Mouse (Mus musculus): ENCODE data around the gene Gjd3. TPM values are rescaled to one million over a fixed set of nuclear protein-coding genes. Genes with fewer than 3 reads are reported as not detected.
"Not testable (repeated sequence)": the region's sequence is repeated elsewhere in the genome, so short reads cannot be mapped to it uniquely, and the experiment has no call there.

Gjd3 gene
- total RNA-seq (2021) = 1 to 10 TPM; 1.5 to 2.0 TPM
- long read RNA-seq, experiment 1, partial matches to known transcripts = 0 of 1 reads
- long read RNA-seq, experiment 1, other reads (novel, unspliced or antisense) = 0 of 1 reads
- long read RNA-seq, experiment 2, partial matches to known transcripts = 0 of 1 reads
- long read RNA-seq, experiment 2, other reads (novel, unspliced or antisense) = 1 of 1 reads

GRCm38 (mm10) chr11:98982773-98983133 is at the start of gene Gjd3:
Gene Gjd3, minus strand, starts transcription at chr11:98983016.
- intact Hi-C loops (cut with DNase I) = loop anchor here (5.0 kb wide), 1 partner anchor 145 kb away; no protein-coding TSS in a partner anchor
- DNase-seq = no peak

DNA sequence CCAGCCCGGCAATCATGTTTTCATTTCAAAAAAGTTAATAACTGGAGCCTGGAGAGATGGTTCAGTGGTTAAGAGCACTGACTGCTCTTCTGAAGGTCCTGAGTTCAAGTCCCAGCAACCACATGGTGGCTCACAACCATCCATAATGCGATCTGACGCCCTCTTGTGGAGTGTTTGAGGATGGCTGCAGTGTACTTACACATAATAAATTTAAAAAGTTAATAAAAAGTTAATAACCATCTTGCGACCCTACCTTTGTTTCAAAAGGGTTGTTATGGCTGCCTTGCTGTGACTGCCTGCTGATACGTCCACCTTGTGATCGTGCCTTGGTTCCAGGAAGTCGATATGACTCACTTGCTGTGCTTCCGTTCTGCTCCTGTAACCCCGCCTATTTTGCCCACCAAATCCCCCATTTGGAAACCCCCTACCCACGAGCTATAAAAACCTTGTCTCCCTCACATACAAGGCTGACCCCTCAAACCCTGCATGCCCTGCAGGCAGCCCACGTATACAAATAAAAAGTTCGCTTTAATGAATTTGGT is 44.2 kb upstream of the Gjd3 start:
- no peak for DNase-seq
- intact Hi-C loops (cut with DNase I) = no loop called here

- intact Hi-C loops (cut with DNase I) = no loop called here
- no peak for DNase-seq
Measured at GRCm38 (mm10) chr11:99025878-99026277, 43.1 kb upstream of the Gjd3 start.

GRCm38 (mm10) chr11:99024468-99025134 is 41.8 kb upstream of the Gjd3 start:
- no peak for DNase-seq
- intact Hi-C loops (cut with DNase I) = no loop called here

DNA sequence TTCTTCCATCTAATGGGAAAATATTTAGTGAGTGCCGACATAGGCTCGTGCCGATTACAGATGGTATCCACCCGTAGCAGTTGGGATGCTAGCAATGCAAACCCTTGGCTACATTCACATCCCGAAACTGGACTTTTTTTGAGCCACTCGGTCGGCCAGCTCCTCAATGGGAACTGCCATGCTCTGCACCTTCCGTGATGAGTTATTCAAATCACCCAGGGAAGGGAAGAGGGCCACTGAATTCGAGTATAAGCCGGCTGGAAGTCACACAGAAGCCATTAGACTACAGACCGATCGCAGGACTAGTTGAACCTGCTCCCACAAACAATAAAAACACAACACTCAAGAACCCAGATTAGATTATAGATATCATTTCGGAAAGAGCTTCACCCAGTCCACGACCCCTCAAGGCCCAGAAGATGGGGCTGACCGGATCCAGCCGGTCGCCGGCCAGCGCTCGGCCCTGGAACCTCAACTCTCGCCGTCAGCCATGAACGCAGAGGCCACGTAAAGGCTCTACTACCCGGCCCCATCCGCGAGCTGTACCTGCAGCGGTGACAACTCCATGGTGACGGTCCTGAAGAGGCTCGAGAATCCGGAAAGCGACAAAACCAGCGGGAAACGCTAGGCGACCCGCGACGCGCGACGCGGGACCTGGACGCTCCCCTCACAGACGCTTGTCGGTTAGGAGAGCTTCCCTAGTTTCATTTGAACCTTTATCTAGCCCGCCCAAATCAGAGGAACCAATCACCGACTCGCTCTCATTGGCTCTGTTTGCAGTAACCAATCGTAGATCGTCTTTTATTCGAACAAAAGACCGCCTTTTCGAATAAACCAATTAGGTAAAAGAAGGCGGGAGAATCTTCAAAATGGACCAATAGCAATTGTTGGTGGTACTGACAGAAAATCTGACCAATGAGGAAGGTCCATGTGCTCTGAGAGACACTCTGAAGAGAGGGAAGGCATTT is 41.0 kb upstream of the Gjd3 start, which contains the start of gene Top2a:
Gene Top2a, minus strand, starts transcription at position 690 of the 968 bp plus-strand sequence.
- intact Hi-C loops (cut with DNase I) = no loop called here
- DNase-seq = peak; percentile 90 to 94

- intact Hi-C loops (cut with DNase I) = no loop called here
- no peak for DNase-seq
Measured at GRCm38 (mm10) chr11:99023094-99023493, 40.3 kb upstream of the Gjd3 start.

- intact Hi-C loops (cut with DNase I) = no loop called here
- no peak for DNase-seq
Measured at GRCm38 (mm10) chr11:99022384-99022933, 39.6 kb upstream of the Gjd3 start.

GRCm38 (mm10) chr11:99019844-99020243 is 37.0 kb upstream of the Gjd3 start:
- intact Hi-C loops (cut with DNase I) = no loop called here

DNA sequence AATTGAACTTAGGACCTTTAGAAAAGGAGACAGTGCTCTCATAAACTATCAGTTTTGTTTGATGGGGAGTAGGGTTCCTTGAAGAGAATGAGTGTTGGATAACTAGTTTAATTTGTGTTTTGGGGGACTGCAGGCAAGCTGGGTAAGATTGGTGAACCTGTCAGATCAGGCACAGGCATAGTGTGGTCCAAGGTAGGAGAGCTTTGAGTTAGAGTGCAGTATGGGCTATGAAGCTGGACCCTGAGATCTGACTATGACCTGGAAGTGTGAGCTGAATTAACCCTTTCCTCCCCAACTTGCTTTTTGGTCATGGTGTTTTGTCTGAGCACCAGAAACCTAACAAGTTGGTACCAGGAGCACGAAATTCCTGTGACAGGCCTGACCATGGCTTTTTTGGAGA is 31.0 kb upstream of the Gjd3 start:
- intact Hi-C loops (cut with DNase I) = no loop called here

More at GRCm38 (mm10) chr11:99019844-99020243, 37.0 kb upstream of the Gjd3 start:
- DNase-seq = no peak

GRCm38 (mm10) chr11:99010706-99011105 is 27.9 kb upstream of the Gjd3 start:
- intact Hi-C loops (cut with DNase I) = no loop called here
- no peak for DNase-seq

More for the DNA sequence above, 31.0 kb upstream of the Gjd3 start:
- no peak for DNase-seq

GRCm38 (mm10) chr11:99010124-99010523 is 27.3 kb upstream of the Gjd3 start:
- intact Hi-C loops (cut with DNase I) = no loop called here
- DNase-seq = no peak

DNA sequence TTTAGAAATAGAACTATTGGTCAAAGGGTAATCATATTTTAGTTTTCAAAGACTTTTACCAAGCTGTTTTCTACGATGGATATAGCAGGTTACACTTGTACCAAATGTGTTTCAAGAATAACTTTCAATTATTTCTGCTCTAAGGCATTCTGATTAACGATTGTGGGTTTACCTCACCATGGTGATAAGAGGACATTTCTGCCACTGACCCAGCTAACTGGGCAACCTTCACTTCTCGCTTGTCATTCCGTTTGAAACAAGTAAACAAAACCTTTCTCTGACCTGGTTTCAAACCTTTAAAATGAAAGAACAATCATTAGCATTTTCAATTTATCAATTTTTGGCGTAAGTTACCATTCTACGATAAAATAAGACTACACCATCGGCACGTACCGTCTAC is 24.0 kb upstream of the Gjd3 start:
- intact Hi-C loops (cut with DNase I) = no loop called here
- no peak for DNase-seq

DNA sequence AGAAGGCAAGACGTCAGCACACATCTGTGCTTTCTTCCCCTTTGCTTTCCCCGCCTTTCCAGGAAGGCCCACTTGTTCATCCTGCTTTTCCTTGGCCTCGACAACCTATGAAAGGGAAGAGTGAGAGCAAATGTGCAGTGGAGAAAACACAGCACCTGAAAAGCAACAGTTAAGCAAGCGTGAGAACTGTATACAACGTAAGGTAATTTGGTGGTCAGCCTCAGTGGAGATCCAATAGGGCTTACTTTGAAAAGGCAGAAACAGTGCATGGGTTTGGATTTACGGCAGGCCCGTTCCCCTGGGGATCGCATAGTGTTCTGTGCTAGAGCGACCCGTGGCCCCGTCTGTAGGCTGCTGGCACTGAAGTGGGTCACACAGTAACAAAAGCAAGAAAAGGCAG is 16.4 kb upstream of the Gjd3 start:
- intact Hi-C loops (cut with DNase I) = no loop called here
- DNase-seq = no peak

GRCm38 (mm10) chr11:98998776-98999175 is 16.0 kb upstream of the Gjd3 start:
- intact Hi-C loops (cut with DNase I) = no loop called here
- no peak for DNase-seq

DNA sequence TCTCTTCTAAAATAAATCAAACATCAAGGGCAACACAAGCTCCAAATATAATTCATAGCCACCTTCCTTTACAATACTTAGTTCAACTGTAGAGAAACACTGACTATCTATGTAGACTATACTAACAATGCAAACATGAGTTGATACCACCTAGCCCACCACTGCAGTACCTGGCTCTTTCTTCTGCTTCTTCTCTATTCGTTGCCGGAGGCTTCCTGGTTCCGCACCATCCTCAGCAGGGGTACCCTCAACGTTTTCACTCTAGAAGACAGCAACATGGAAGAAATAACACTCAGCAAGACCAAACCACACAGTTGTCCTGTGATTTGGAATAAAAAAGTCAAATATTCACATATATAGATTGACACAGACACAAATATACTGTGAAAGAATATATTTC is 14.8 kb upstream of the Gjd3 start:
- no peak for DNase-seq
- intact Hi-C loops (cut with DNase I) = no loop called here

- no peak for DNase-seq
- intact Hi-C loops (cut with DNase I) = no loop called here
Measured at GRCm38 (mm10) chr11:98995987-98996386, 13.2 kb upstream of the Gjd3 start.

DNA sequence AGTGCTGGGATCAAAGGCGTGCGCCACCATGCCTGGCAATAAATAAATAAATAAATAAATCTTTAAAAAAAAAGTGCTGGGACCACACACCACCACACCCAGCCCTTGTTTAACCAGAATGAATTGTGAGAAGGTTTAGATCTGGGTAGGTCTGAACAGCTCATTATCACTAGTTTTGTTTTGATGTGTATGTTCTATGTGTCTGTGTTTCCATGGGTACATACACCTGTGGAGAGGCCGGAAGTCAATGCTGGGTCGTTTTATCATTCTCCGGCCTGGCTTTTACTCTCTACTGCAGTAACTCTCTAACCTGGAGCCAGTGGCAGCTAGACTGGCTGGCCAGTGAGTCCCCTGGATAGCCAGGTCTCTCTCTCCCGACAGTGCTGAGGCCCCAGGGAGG is 8.1 kb upstream of the Gjd3 start:
- intact Hi-C loops (cut with DNase I) = no loop called here
- DNase-seq = no peak

DNA sequence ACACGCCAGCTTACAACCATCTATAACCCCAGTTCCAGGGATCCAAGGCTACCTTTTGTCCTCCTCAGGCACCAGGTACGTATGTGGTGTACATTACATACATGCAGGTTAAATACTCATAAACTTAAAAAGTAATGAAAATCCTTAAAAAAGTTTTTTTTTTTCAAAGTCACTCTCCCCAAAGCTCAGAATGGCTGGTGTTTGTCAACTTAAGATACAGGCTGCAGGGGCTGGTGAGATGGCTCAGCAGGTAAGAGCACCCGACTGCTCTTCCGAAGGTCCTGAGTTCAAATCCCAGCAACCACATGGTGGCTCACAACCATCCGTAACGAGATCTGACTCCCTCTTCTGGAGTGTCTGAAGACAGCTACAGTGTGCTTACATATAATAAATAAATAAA is 5.4 kb upstream of the Gjd3 start:
- DNase-seq; intact Hi-C loops (cut with DNase I): not testable (repeated sequence)

DNA sequence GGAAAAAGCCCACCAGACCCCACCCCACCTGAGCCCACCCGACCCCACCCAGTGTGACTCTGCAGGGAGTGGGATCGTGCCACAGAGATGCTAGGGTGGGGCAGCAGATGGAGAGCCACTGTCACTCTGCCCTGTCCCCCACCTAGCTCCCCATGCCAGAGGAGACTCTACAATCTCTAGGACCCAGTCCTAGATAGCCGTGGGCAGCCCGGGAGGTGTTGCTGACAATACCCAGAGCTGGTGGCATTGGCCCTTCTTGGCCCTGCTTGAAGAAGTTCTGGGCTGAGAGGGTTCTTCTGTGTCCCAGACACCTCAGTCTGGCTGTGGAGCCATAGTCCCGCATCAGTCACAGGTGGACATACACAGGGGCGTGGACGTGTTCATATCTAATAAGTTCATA is 2.7 kb upstream of the Gjd3 start:
- peak; percentile 54 to 77 for DNase-seq
- intact Hi-C loops (cut with DNase I) = no loop called here

DNA sequence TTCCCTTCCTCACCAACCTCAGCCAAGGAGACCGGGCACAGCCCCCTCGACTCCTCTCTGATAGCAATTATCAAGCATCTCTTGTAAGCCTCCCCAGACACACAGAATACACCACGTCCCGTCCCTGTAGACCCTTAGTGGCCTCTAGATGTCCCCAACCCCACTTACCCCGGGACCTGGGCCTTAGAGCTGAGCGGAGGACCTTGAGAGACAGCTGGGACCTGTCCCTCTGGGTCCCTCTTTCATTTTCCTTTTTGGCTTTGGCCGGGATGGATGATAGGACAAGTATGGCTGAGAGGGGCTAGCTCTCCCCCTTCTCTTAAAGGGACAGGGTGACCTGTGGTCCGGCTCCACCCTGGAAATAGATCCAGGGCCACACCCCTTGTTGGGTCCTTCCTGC is 735 bp upstream of the Gjd3 start:
- no peak for DNase-seq
- intact Hi-C loops (cut with DNase I) = loop anchor here (5.0 kb wide), 1 partner anchor 144 kb away; no protein-coding TSS in a partner anchor
